Mouse (Mus musculus) lung, embryonic 15.5 days (tissue): ENCODE results near the gene Capn7. TPM values are rescaled to one million over a fixed set of nuclear protein-coding genes. Genes with fewer than 3 reads are reported as not detected.

Experiments
- ATAC-seq: fragments of 200-750 bp; cut with Nextera tagmentation; 2 replicates; pipeline ENCODE4 v1.8.0; 2017; ENCODE audit warnings: moderate number of reproducible peaks, borderline replicate concordance; ENCODE audit not compliant: low FRiP score, low TSS enrichment; ENCODE audit errors: extremely low read depth
- H3K27ac ChIP-seq: fragments of 300-500 bp; sonication (generic); 2 replicates; pipeline ENCODE4 v1.5.1; 2015; ENCODE audit warnings: moderate library complexity, mild to moderate bottlenecking, inconsistent platforms
- H3K27me3 ChIP-seq: fragments of 300-500 bp; sonication (generic); 2 replicates; pipeline ENCODE4 v1.6.1; 2015; ENCODE audit warnings: inconsistent platforms
- H3K36me3 ChIP-seq: fragments of 300-500 bp; sonication (generic); 2 replicates; pipeline ENCODE4 v1.6.1; 2015; ENCODE audit warnings: inconsistent platforms
- H3K4me1 ChIP-seq: fragments of 300-500 bp; sonication (generic); 2 replicates; pipeline ENCODE4 v1.6.1; 2015; ENCODE audit warnings: inconsistent platforms
- H3K4me2 ChIP-seq: fragments of 300-500 bp; sonication (generic); 2 replicates; pipeline ENCODE4 v1.6.1; 2015; ENCODE audit warnings: inconsistent platforms, mild to moderate bottlenecking, moderate library complexity
- H3K4me3 ChIP-seq: fragments of 300-500 bp; sonication (generic); 2 replicates; pipeline ENCODE4 v1.5.1; 2015; ENCODE audit warnings: mild to moderate bottlenecking, inconsistent platforms
- H3K9ac ChIP-seq: fragments of 300-500 bp; sonication (generic); 2 replicates; pipeline ENCODE4 v1.6.1; 2015; ENCODE audit warnings: inconsistent platforms
- H3K9me3 ChIP-seq: fragments of 300-500 bp; sonication (generic); 2 replicates; pipeline ENCODE4 v1.6.1; 2016; ENCODE audit warnings: inconsistent platforms
- WGBS: fragments of 180-500 bp; shearing (Covaris S2); methylation state at CpG from one replicate; pipeline ENCODE4 v1.1.7; 2015; 5-methylcytosine and 5-hydroxymethylcytosine counted together
- polyA plus RNA-seq: library from polyadenylated mRNA; unstranded; fragments of >200 nt; fragmentation: Nextera tagmentation; extraction: Ambion mirVana; gene quantifications from 2 replicates; pipeline ENCODE4 v1.2.1, GENCODE M21; 2015

The Capn7 gene
- polyA plus RNA-seq, 1 experiment from 2014 or later: 37.2 TPM

- WGBS: 85% methylated on average over 3 of the region's 3 CpGs
- Histone ChIP-seq H3K4me2 (no peak overlapping the region), H3K9ac (no peak overlapping the region), H3K27me3 (no peaks in the 10 kb centered on the region; the same call in 1 of the 2 replicates), H3K4me1 (peaks cover 18% of the 10 kb centered on the region; the same call in 1 of the 2 replicates), H3K9me3 (no peaks in the 10 kb centered on the region), H3K4me3 (no peak overlapping the region), H3K27ac (no peak overlapping the region), H3K36me3 (no peaks in the 10 kb centered on the region)
- ATAC-seq: no peak
Observed at GRCm38 (mm10) chr14:31399271-31399670, 62.8 kb downstream of the Capn7 start.

- Histone ChIP-seq H3K4me1 (peaks cover 15% of the 10 kb centered on the region; the same call in 1 of the 2 replicates), H3K4me2 (no peak overlapping the region), H3K9ac (no peak overlapping the region), H3K27me3 (no peaks in the 10 kb centered on the region; the same call in 1 of the 2 replicates), H3K27ac (no peak overlapping the region), H3K9me3 (no peaks in the 10 kb centered on the region), H3K36me3 (no peaks in the 10 kb centered on the region), H3K4me3 (no peak overlapping the region)
- WGBS: 76% methylated on average over 7 of the region's 7 CpGs
- ATAC-seq: no peak
Observed at GRCm38 (mm10) chr14:31400246-31400645, 63.8 kb downstream of the Capn7 start.

- H3K4me2 ChIP-seq: no peak overlapping the region
- H3K4me1 ChIP-seq: peaks cover 15% of the 10 kb centered on the region; the same call in 1 of the 2 replicates
- H3K9ac ChIP-seq: no peak overlapping the region
- no peak overlapping the region for H3K27ac ChIP-seq
- no peak overlapping the region for H3K4me3 ChIP-seq
- WGBS: 55% methylated on average over 11 of the region's 11 CpGs
- no peaks in the 10 kb centered on the region for H3K9me3 ChIP-seq
- H3K36me3 ChIP-seq: no peaks in the 10 kb centered on the region
- H3K27me3 ChIP-seq: peaks cover under 1% of the 10 kb centered on the region; the same call in 1 of the 2 replicates
- ATAC-seq: no peak
Observed at GRCm38 (mm10) chr14:31400896-31401295, 64.5 kb downstream of the Capn7 start.

GRCm38 (mm10) chr14:31401918-31402427, 65.5 kb downstream of the Capn7 start:
- Histone ChIP-seq H3K4me3 (no peak overlapping the region), H3K36me3 (no peaks in the 10 kb centered on the region), H3K4me2 (no peak overlapping the region), H3K27me3 (peaks cover 11% of the 10 kb centered on the region; the same call in 1 of the 2 replicates), H3K27ac (no peak overlapping the region), H3K9ac (no peak overlapping the region), H3K9me3 (no peaks in the 10 kb centered on the region), H3K4me1 (peaks cover 15% of the 10 kb centered on the region; the same call in 1 of the 2 replicates)
- 82% methylated on average over 6 of the region's 6 CpGs for WGBS
- no peak for ATAC-seq

- Histone ChIP-seq H3K27me3 (peaks cover 18% of the 10 kb centered on the region; the same call in 1 of the 2 replicates), H3K9ac (no peak overlapping the region), H3K4me1 (peaks cover 16% of the 10 kb centered on the region), H3K27ac (no peak overlapping the region), H3K4me2 (no peak overlapping the region), H3K36me3 (no peaks in the 10 kb centered on the region), H3K9me3 (no peaks in the 10 kb centered on the region), H3K4me3 (no peak overlapping the region)
- ATAC-seq: no peak
- WGBS: 74% methylated on average over 5 of the region's 5 CpGs
Observed at GRCm38 (mm10) chr14:31402693-31403092, 66.3 kb downstream of the Capn7 start.

GRCm38 (mm10) chr14:31403556-31403955, 67.1 kb downstream of the Capn7 start:
- Histone ChIP-seq H3K36me3 (no peaks in the 10 kb centered on the region), H3K27ac (no peak overlapping the region), H3K4me1 (peaks cover 21% of the 10 kb centered on the region), H3K27me3 (peaks cover 24% of the 10 kb centered on the region; the same call in 1 of the 2 replicates), H3K4me2 (no peak overlapping the region), H3K4me3 (no peak overlapping the region), H3K9me3 (no peaks in the 10 kb centered on the region), H3K9ac (no peak overlapping the region)
- ATAC-seq: no peak
- 54% methylated on average over 9 of the region's 9 CpGs for WGBS

GRCm38 (mm10) chr14:31403995-31404394, 67.6 kb downstream of the Capn7 start:
- Histone ChIP-seq H3K36me3 (no peaks in the 10 kb centered on the region), H3K9me3 (no peaks in the 10 kb centered on the region), H3K9ac (no peak overlapping the region), H3K27ac (no peak overlapping the region), H3K4me2 (no peak overlapping the region), H3K4me3 (no peak overlapping the region), H3K4me1 (peaks cover 23% of the 10 kb centered on the region), H3K27me3 (peaks cover 29% of the 10 kb centered on the region; the same call in 1 of the 2 replicates)
- ATAC-seq: peak; percentile 39; the same call in 1 of the 2 replicates
- 47% methylated on average over 8 of the region's 8 CpGs for WGBS

- H3K4me2 ChIP-seq: no peak overlapping the region
- H3K27ac ChIP-seq: no peak overlapping the region
- H3K4me3 ChIP-seq: no peak overlapping the region
- no peaks in the 10 kb centered on the region for H3K9me3 ChIP-seq
- ATAC-seq: no peak
- peaks cover 23% of the 10 kb centered on the region for H3K4me1 ChIP-seq
- no peaks in the 10 kb centered on the region for H3K36me3 ChIP-seq
- H3K27me3 ChIP-seq: peaks cover 35% of the 10 kb centered on the region; the same call in 1 of the 2 replicates
- WGBS: 87% methylated on average over 4 of the region's 4 CpGs
- H3K9ac ChIP-seq: no peak overlapping the region
Observed at GRCm38 (mm10) chr14:31404663-31405062, 68.2 kb downstream of the Capn7 start.

- H3K9me3 ChIP-seq: no peaks in the 10 kb centered on the region
- H3K4me1 ChIP-seq: peaks cover 28% of the 10 kb centered on the region
- no peak overlapping the region for H3K27ac ChIP-seq
- H3K9ac ChIP-seq: no peak overlapping the region
- H3K4me2 ChIP-seq: no peak overlapping the region
- H3K4me3 ChIP-seq: no peak overlapping the region
- WGBS: 79% methylated on average over 6 of the region's 6 CpGs
- H3K36me3 ChIP-seq: no peaks in the 10 kb centered on the region
- peaks cover 45% of the 10 kb centered on the region for H3K27me3 ChIP-seq
- no peak for ATAC-seq
Observed at GRCm38 (mm10) chr14:31405652-31406051, 69.2 kb downstream of the Capn7 start.

- 85% methylated on average over 12 of the region's 12 CpGs for WGBS
- Histone ChIP-seq H3K9ac (no peak overlapping the region), H3K27ac (no peak overlapping the region), H3K4me2 (no peak overlapping the region), H3K9me3 (no peaks in the 10 kb centered on the region), H3K36me3 (no peaks in the 10 kb centered on the region), H3K4me1 (peaks cover 29% of the 10 kb centered on the region), H3K4me3 (no peak overlapping the region), H3K27me3 (peaks cover 51% of the 10 kb centered on the region)
- no peak for ATAC-seq
Observed at GRCm38 (mm10) chr14:31406154-31406810, 69.8 kb downstream of the Capn7 start.

- peaks cover 61% of the 10 kb centered on the region for H3K27me3 ChIP-seq
- WGBS: 61% methylated on average over 15 of the region's 15 CpGs
- no peak overlapping the region for H3K4me3 ChIP-seq
- H3K9ac ChIP-seq: no peak overlapping the region
- H3K36me3 ChIP-seq: no peaks in the 10 kb centered on the region
- no peak overlapping the region for H3K4me2 ChIP-seq
- ATAC-seq: no peak
- no peaks in the 10 kb centered on the region for H3K9me3 ChIP-seq
- no peak overlapping the region for H3K27ac ChIP-seq
- peaks cover 29% of the 10 kb centered on the region for H3K4me1 ChIP-seq
Observed at GRCm38 (mm10) chr14:31407208-31407607, 70.8 kb downstream of the Capn7 start.

GRCm38 (mm10) chr14:31407911-31408604, 71.6 kb downstream of the Capn7 start:
- Histone ChIP-seq H3K9ac (no peak overlapping the region), H3K27me3 (peaks cover 69% of the 10 kb centered on the region), H3K4me3 (no peak overlapping the region), H3K4me2 (no peak overlapping the region), H3K27ac (peak overlapping the region; percentile 54; the same call in 1 of the 2 replicates), H3K36me3 (no peaks in the 10 kb centered on the region), H3K4me1 (peaks cover 33% of the 10 kb centered on the region), H3K9me3 (no peaks in the 10 kb centered on the region)
- ATAC-seq: no peak
- WGBS: 50% methylated on average over 6 of the region's 6 CpGs
